Mouse (Mus musculus) left cerebral cortex, postnatal 25 days (tissue): ENCODE data around the gene Car10. TPM values are rescaled to one million over a fixed set of nuclear protein-coding genes. Genes with fewer than 3 reads are reported as not detected.
A peak's percentile ranks its signal among the peaks of the same experiment; 100 is the strongest.

Experiments
- DNase-seq, 2 experiments: peaks; one replicate each; pipeline ENCODE4 v3.0.0; 2022; ENCODE audit warnings: low spot score in 2 of 2, mixed read lengths in 1 of 2
- intact Hi-C: fragments of 180-260 bp; cut with DNase I; formaldehyde crosslinking; loops from one replicate; pipeline ENCODE4 v1.15.1; 2025
- total RNA-seq, 2 experiments: library from RNA; stranded (reverse); gene quantifications; 2 replicates each; pipeline ENCODE4 v1.2.3; 2021

The Car10 gene
- total RNA-seq, 2 experiments from 2014 or later = 132 to 143 TPM

DNA sequence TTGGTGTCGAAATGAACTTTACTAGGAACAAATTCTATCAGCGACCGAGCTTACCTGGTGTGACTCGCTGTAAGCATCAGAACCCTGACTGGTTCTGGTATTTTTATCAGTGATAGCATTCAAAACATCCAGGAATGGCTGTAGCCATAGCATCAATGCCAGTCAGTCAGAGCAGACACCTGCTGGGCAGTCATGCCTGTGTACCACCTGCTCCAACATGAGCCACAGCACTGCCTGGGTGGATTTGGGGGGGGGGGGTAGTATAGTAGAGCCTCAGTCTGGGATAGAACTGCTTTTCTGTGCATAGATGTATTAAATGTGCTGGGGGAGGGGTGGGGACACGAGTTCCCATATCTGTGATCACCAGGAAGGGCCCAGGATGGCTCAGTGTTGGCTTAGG is 525.8 kb downstream of the Car10 start:
- intact Hi-C loops = no loop called here
- no peak for DNase-seq

DNA sequence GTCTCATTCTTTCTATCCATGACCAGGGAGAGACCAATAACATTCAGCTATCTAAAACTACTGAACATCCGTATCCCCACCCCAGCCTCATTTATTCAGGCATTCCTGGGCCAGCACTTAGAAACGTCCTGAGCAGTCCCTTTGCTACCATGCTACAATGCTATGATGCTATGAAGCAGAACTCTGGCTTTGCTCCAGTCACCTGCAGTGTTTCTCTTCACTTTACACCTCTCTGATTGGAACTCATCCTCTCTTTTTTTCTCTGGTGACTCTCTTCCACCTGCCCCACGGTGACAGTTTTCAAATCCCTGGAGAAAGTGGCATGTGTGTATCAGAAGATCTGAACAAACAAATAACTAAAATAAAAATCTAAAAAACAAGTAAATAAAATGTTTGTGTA is 541.6 kb downstream of the Car10 start:
- DNase-seq = no peak

DNA sequence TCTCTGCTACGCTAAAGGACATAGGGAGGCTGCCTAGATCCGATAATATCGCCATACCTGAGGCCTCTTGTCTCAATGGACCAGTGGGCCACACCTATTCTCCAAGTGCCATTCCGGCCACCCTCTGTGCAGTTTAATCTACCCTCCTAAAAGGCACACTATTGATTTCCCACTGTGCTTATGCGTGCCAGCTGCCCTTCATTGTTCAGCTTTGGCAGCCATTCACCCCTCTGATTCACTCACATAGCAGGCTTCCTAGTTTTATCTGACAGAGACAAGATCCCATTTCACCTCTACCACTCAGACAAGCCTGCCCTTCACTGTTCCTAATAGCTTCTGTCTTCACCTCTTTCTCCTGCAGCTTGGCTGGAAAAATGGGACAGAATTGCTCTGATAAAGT is 543.1 kb downstream of the Car10 start:
- DNase-seq = no peak
- intact Hi-C loops = no loop called here

More for the DNA sequence above, 541.6 kb downstream of the Car10 start:
- intact Hi-C loops = no loop called here

DNA sequence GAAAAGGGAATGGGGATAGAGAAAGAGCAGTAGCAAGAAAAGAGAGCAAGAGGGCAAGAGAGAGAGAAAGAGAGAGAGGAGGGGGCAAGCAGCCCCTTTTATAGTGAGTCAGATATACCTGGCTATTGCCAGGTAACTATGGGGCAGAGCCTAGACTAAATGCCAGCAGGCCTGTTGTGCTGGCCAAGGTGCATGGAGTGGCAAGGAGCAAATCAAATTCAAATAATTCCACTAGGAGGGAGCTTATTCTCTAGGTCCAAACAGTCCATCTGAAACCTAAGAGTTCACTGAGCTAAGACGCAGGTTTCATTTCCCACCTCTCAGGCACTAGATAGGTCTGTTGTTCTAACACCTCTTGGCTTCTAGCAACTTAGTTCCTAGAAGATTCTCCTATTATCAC is 544.5 kb downstream of the Car10 start:
- intact Hi-C loops = no loop called here
- no peak for DNase-seq

DNA sequence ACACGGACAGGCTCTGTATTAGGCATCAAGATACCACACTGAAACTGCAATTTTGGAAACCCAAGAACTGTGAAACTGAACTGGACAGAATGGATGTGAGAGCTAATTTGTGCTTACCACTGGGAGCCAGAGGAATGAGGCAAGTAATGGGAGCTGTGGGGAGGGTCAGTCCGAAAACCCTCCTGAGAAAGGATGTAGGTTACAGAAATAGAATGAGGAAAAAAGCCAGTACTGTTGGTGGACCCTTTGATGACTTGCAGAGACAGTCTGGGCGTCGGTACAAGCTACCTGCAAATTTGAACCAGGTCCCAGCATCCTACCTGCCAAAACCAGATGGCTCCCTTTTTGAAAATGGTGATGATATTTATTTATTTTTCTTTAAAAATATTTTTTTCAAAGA is 545.2 kb downstream of the Car10 start:
- intact Hi-C loops = no loop called here
- no peak for DNase-seq

DNA sequence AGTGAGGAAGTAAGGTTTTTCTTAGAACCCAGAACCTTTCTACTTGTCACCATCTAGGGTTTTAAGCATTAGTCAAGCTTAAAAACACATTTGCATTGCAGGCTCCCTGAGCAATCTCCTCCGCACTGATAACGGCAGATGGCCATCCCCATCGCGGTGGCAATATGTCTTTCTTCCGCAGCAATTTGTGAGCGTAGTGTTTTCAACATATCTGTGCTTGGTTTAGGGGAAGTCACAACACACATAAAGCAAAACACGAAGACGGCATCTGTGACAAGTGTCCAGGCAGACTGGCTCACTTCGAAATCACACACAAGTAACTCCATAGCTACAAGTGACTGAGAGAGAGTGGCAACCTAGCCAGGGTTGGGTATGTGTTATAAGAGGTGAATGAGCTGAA is 545.6 kb downstream of the Car10 start:
- intact Hi-C loops = no loop called here
- peak; percentile 17 to 18 for DNase-seq

DNA sequence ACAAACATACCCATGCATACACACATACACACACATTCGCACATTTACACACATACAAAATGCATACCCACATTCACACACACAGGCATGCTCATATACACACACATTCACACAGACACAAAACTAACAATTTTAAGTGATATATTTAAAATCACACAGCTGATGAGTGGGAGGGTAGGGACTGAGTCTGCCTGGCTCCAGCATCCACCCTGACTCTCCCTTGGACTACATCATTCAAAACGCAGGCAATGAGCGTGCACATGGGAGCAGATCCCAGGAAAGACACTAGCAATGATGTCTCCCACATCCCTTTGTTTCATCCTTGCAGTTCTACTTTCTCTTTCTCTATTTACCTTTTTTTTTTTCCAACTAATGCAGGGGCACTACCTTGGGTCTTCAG is 548.4 kb downstream of the Car10 start:
- intact Hi-C loops = no loop called here
- DNase-seq = peak in 1 of 2 experiments; percentile 63
